Mouse (Mus musculus) neutrophil, adult 5-6 weeks (primary cell): ENCODE results near the gene Foxl1. TPM values are rescaled to one million over a fixed set of nuclear protein-coding genes. Genes with fewer than 3 reads are reported as not detected.

Source experiments
- ATAC-seq: fragments of 151-379, 151-347 bp; 2 replicates; pipeline ENCODE4 v1.8.0; 2017; ENCODE audit warnings: mild to moderate bottlenecking, moderate TSS enrichment; ENCODE audit not compliant: insufficient number of reproducible peaks, poor library complexity, low FRiP score, severe bottlenecking; ENCODE audit errors: extremely low read depth
- total RNA-seq: library from RNA; stranded (forward); fragments of 200-1000 nt; gene quantifications from 2 replicates; pipeline ENCODE4 v1.2.3, GENCODE M21; 2017

Gene Foxl1
- total RNA-seq, 1 experiment from 2014 or later = not detected

DNA sequence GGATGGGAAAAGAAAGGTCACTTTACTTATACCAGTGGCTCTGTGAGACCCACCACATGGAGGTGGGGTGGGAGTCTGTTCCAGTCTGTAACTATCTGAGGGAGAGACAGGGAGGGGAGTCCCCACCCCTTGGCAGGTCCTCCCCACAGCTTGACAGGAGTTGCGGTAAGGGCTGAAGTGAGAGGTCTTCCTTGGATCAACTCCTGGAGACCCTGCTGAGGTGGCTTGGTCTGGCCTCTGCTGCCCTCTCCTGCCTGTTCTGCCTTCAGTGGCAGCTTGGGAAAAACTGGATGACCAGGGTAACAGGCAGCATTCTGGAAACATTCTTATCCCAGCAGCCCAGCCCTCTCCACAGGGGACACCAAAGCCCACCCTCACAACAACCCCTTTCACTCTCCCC is 37.0 kb upstream of the Foxl1 start:
- ATAC-seq = no peak

DNA sequence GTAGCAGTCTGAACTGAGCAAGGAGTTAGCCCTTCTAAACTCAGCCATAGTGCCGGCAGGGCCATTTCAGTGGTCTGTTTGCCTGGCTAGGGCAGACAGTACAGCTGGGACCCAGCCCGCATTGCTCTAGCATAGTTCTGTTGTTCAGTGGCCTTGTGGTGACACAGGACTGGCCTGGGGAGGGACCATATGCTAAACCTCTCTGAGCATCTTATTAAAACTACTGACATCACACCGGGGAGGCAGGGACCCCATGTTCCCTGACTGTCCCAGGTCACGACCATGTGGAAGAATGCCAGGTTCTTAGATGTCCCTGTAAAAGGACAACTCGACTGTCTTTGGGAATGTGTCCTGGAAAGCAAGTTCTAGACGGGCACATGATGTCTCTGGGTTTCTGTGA is 35.6 kb upstream of the Foxl1 start:
- no peak for ATAC-seq

DNA sequence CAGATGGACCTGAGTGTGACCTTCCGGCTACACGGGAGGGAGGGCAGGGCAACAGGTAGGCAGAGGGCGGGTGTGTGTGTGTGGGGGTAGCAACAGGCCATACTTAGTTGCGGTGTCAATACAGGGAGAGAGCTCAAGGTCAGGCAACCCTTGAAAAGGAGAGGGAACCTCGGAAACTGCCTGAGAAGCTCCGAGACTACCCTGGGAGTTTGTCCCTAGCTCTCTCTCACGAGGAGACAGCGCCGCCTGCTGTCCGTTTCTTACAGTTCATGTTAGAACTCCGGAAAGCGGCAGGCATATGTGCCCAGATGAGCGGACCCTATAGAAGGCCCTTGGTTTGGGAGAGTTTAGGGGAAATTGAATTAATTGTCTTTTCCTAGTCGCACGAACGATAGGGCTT is 35.1 kb upstream of the Foxl1 start:
- peak; percentile 47 for ATAC-seq

DNA sequence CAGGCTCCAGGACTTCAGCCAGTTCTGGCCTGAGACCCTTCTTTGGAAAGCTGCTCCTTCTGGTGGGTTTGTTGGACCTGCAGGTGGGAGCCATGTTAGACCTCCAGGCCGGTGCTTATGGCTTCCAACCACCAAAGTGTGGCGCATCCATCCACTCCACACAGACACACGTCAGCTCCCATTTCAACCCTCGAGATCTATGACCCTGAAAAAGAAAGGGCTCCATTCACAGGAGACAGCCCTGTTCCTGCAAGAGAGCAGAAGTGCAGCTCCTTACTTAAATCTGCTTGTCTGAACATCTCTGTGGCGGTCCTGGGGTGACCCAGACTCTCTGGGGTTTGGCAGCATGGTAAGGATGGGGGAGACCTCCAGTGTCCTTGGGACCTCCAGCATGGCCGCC is 34.2 kb upstream of the Foxl1 start:
- ATAC-seq = no peak

DNA sequence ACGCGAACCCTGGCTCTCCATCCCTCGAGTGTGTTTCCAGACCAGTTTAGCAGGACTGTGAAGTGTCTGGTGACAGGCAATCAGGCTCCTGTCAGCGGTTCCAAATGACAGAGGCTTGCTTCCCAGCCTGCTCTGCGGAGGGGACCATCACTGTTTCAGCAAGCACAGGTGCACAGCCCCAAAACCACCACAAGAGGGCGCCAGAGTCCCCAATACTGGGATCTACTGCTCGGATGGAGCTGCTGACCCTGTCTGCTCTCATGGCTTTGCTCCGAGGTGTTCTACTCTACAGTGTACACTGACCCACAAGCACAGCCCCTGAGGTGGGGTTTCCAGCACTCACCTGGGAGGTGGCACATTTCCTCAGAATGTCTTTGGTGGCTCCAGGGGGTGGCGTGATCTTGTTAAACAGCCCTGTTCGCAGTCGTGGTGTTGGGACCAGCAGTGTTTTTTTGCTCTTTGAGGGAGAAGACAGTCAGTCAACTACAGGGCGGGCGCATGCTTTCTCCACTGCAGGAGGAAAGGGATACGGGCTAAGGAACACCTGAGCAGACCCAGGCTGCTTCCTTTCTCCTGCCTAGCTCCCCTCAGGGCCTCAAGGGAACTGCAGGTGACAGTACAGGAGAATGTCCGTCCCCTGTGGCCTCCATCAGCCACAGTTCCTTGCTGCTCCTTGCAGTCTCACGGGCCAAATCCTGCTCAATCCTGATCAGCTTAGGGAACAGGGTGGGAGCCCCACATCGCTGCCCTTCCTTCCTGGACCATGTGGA is 23.5 kb upstream of the Foxl1 start:
- ATAC-seq = peak; percentile 27; the same call in 1 of the 2 replicates

DNA sequence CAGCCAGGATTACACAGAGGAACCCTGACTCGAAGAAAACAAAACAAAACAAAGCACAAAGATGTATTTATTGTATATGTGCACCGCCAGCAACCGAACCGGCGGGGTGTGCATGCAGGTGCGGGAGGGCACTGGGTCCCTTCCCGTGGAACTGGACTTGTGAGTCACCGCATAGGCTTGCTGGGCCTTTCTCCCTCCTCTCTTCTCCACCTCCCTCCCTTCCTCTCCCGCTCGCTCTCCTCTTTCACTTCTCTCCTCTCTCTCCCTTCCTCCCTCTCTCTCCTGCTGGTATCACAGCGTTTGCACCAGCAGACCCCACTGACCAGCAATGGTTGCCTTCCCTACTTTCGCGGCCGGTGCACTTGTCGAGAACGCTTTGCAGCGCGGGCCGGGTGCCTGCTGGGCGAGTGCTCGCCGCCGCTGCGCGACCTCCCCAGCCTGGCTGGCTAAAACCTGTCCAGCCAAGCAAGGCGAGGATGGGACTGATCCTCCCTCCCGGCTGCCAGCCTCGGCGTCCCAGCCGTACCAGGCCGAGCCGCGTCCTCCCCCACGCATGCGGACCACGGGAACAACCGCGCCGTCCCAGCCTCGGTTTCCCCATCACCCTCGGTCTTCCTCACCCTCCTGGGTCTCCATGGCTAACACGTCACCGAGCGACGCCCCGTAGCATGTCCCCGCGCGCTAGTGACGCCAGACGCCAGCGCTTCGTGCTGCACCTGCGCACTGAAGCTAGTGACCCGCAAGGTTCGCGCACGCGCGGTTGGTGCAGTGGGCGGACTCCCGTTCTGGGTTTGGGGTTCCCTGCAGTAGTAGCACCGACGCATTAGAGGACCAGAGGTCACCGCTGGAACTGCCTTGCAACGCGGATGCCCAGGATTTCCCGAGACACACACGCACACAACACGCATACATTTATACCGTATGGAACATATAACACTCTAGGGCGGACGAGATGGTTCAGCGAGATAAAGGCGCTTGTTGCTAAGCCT is 19.8 kb upstream of the Foxl1 start, which contains the start of gene Mthfsd:
Mthfsd (minus strand) TSS at position 725 of the 989 bp plus-strand sequence.
- ATAC-seq = peak; percentile 76

DNA sequence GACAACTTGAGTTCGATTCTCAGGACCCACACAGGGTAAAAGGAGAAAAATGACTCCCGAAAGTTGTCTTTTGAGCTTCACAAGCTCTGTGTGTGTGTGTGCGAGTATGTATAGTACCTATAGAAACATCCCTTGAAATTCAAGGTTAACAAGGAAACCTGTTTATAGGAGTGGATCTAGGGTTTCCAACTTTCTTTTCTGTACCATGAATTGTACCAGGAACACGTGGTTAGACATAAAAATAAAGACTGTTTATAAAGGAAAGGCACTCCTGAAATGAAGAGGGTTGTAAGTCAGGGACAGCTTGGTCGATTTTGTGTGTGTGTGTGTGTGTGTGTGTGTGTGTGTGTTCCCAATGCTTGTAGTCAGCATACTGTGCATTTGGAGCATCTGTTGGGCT is 19.1 kb upstream of the Foxl1 start:
- no peak for ATAC-seq

DNA sequence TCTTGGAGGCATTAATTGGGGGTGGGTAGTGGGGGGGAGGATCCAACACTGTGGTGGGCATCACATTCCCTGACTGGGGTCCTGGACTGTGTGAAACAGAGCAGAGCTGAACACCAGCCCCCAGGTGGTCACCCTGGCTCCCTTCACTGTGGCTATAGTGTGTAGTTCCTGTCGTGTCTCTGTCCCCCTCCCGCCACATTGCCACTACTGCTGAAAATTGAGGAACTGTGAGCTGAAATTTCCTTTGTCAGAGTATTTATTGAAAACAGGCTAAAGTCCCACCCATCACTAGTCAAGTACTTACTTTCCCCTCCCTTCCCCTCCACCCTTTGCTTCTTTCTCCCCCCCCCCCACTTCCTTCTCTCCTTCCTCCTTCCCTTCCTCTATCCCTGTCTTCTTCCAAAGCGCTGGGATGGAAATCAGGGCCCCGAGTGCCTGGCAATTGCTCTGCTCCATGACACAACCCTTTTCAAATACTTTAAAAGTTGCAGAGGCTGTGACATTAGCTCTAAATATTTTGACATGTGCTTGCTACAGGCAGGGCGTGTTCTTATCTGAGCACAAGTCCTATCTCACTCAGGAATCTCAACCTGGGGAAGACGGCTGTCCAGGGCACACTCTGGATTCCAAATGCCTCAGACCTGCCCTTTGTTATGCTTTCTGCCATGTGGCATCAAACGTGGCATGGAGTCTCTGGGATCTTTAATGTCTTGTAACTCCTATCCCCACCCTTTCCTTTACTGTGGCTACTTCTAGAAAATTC is 16.4 kb upstream of the Foxl1 start:
- no peak for ATAC-seq

DNA sequence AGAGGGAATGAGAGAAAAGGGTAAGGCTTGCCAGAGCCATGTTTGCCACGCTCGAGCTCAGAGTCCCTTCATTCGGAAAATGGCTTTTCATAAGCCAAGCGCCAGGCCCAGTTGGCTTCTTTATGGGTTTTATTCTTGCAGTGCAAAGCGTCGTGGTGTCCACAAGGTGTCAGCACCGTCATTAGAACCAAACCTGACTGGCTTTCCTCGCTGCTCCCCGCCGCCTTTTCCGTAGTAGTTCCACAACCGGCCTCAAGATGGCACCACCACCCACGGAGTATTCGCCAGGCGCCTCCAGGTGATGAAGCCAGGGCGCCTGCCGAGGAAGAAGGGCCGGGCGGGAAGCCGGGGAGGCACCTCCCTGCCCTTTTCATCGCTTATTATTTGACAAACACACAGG is 14.5 kb upstream of the Foxl1 start:
- peak; percentile 89 for ATAC-seq

DNA sequence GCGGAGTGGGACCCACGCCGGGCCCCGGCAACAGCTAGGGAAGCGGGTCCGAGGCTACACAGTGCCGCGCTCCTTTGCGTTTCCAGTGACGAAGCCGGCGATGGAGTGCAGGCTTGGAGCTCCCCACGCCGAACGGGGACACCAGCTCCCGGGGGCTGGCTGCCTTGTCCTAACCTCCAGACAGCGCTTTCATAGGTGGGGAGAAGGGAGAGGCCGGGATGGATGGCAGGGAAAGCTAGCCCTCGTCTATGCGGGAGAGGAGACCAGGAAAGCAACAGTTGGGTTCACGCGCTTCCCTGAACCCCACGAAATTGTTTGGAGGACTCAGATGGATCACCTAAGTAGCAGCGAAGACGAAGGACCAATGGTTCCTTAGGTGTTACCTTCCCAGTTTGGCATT is 12.6 kb upstream of the Foxl1 start:
- no peak for ATAC-seq

DNA sequence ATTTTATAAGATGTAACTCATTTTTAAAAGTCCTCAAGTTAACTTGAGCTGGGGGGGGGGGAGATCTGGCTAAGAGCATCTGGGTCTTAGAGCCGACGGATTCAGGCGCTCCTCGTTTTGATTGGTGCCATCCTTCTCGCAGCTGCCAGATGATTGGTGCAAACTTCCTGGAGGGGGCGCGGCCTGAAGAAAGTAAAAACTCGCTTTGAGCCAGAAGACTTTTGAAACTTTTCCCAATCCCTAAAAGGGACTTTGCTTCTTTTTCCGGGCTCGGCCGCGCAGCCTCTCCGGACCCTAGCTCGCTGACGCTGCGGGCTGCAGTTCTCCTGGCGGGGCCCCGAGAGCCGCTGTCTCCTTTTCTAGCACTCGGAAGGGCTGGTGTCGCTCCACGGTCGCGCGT is 11.8 kb upstream of the Foxl1 start, which contains the start of gene Foxc2:
Foxc2 (plus strand) TSS at position 224 of the 400 bp plus-strand sequence.
- peak; percentile 42; the same call in 1 of the 2 replicates for ATAC-seq

DNA sequence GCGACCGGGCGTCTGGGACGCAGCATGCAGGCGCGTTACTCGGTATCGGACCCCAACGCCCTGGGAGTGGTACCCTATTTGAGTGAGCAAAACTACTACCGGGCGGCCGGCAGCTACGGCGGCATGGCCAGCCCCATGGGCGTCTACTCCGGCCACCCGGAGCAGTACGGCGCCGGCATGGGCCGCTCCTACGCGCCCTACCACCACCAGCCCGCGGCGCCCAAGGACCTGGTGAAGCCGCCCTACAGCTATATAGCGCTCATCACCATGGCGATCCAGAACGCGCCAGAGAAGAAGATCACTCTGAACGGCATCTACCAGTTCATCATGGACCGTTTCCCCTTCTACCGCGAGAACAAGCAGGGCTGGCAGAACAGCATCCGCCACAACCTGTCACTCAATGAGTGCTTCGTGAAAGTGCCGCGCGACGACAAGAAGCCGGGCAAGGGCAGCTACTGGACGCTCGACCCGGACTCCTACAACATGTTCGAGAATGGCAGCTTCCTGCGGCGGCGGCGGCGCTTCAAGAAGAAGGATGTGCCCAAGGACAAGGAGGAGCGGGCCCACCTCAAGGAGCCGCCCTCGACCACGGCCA is 11.1 kb upstream of the Foxl1 start:
- ATAC-seq = no peak

DNA sequence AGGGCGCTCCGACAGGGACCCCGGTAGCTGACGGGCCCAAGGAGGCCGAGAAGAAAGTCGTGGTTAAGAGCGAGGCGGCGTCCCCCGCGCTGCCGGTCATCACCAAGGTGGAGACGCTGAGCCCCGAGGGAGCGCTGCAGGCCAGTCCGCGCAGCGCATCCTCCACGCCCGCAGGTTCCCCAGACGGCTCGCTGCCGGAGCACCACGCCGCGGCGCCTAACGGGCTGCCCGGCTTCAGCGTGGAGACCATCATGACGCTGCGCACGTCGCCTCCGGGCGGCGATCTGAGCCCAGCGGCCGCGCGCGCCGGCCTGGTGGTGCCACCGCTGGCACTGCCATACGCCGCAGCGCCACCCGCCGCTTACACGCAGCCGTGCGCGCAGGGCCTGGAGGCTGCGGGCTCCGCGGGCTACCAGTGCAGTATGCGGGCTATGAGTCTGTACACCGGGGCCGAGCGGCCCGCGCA is 10.5 kb upstream of the Foxl1 start:
- ATAC-seq = no peak

DNA sequence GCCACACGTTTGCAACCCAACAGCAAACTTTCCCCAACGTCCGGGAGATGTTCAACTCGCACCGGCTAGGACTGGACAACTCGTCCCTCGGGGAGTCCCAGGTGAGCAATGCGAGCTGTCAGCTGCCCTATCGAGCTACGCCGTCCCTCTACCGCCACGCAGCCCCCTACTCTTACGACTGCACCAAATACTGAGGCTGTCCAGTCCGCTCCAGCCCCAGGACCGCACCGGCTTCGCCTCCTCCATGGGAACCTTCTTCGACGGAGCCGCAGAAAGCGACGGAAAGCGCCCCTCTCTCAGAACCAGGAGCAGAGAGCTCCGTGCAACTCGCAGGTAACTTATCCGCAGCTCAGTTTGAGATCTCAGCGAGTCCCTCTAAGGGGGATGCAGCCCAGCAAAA is 9.8 kb upstream of the Foxl1 start:
- no peak for ATAC-seq

DNA sequence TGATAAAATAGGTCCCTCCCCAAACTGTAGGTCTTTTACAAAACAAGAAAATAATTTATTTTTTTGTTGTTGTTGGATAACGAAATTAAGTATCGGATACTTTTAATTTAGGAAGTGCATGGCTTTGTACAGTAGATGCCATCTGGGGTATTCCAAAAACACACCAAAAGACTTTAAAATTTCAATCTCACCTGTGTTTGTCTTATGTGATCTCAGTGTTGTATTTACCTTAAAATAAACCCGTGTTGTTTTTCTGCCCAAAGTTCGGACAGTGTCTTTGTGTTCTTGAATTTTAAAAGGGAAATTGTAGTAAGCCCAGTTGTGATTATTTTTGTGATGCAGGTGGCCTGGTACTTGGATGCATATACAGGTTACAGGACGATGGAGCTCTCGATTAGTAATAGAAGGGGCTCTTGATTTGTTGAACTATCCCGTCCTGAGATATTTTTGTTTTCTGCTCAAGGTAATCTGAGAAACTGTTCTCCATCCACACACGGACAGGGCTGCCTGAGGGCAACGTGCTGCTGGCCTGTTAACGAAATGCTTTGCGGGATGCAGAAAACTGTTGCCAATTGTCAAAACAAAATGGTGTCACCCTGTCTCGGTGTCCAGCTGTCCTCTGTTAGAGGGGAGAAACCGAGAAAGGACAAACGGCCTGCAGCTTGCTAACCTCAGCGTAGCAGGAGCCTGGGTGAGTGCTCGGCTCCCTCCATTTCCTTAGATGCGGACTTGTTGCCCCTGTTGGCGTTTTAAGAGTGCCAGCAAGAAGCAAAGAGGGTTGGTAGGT is 8.9 kb upstream of the Foxl1 start:
- ATAC-seq = no peak

DNA sequence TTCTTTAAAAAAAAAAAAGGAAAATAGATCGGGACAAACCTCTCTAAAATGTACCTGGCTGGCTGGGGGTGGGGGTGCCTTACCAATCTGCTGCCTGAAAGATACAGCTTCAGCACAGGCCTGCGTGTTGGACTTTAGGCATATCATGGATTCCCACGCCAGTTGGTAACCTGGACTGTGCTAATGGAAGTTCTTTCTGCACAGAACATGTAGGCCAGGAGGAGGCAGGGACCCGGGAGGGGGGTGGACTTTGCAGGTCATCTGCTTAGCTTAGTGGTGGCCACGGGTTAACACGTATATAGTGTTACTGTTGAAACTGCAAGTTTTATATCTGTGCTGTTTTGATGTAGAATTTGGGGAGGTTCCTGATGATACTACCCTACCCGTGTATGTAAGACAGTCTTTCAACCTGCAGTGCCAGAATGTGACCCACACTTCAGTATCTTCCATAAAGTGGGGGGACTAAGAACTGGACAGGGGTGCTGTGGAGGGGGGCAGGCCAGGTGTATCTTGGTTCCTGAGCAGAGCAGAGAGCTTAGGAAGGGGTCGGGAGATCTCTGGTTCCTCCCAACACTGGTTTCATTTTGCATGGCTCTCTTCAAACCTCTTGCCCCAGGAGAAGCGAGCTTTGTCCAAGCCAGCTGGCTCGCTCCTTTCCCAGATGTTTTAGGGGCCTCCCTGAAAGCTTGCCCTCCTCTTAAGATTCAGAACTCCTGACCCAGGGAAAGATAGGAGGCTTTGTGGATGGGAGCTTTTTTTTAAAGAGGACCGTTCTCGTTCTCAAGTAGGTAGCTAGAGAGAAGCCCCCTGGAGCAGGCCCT is 7.9 kb upstream of the Foxl1 start:
- no peak for ATAC-seq
